Mouse (Mus musculus): ENCODE results near the gene Epb41l2.

DNA sequence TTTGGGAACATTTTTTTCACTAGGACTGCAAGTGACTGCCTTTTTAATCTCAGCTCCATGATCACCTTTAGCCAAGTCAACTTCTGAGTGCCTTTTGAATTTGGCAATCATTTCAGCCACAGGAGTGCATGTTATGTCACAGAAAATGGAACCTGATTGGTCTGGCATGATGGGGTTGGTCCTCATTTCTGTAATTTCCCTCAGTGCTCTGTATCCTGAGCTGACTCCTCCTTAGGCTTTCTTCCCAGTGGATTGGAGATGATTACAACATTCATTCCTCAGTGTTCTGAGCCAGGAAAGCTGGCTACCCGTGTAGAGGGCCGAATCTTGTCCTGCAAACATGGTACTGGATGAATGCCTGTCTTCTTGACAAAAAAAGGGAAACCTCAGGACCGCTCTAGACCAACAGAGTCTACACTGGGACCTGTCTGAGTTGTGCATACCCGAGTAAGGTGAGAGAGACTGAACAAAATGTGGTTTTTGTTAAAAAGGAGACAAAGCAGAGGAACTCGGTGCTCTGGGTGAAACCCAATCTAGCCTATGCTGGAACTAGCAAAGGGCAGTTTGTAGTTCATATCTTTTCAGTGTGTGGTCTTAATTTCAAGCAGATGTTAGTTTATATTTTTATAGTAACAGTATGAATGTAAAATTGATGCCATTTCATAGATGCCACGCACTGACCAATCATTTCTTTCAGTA lies 77.3 kb downstream of the Epb41l2 start:
- TF ChIP-seq POLR2A (IDR thresholded peaks at IDR 0.05; ENCODE audit: insufficient read depth, low read length) (no peak), CTCF (IDR thresholded peaks at IDR 0.05; ENCODE audit: low read depth, low read length) (no peak), EP300 (IDR thresholded peaks at IDR 0.05; ENCODE audit: insufficient read depth, low read depth, low read length) (no peak)

Data from ES-Bruce4 (cell line).